Mouse (Mus musculus): ENCODE data around the gene Fa2h. TPM values are rescaled to one million over a fixed set of nuclear protein-coding genes. Genes with fewer than 3 reads are reported as not detected.

Fa2h gene
- total RNA-seq (2021): under 1 TPM; 0.10 to 0.48 TPM
- long read RNA-seq, experiment 1: 0 reads
- long read RNA-seq, experiment 2: 0 reads

DNA sequence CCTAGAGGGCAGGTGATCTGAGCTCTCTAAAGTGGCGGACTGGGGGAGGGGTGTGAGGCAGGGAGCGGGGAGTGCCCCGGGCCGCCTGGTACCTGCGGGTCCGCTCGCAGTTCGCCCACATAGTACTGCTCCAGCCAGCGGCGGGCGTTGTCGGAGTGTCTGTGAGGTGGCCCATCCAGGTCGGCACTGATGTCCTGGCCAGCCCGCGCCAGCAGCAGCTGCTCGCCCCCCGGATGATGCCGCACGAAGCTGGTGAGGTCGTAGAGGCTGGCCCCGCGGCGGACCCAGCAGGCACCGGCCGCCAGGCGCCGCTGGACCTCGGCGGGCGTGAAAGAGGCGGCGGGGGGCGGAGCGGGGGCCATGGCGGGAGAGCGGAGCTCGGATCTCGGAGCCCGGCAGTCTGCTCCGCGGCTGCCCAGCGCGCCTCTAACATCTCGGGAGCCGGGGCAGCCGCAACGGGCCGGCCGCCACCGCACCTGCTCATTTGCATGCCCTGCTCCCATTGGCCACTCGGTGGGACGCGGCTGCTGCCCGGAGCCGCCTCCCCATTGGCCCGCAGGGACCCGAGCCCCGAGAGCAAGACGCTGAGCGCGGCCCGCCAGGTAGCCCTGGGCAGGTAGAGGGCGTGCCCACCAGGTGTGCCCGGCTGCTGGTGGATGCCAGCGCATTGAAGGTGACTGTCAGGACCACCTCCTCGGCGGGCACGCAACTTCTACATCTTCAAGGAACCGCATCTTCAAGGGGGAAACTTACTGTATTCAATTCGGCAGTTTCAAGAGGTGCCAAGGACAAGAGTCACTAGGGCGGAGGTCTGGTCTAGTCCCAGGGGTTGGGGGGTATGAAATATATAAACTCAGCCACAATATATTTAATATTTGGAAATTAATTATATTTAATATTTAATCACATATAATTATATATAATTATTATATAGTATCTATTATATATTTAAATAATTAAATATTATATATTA is at the start of gene Fa2h:
Fa2h (minus strand) TSS at position 434 of the 973 bp plus-strand sequence.
- intact Hi-C loops (cut with DNase I): no loop called here

GRCm38 (mm10) chr8:111439189-111439588 is 45.6 kb upstream of the Fa2h start:
- peak; percentile 65 to 81 for DNase-seq
- intact Hi-C loops (cut with DNase I): loop anchor here (1.0 kb wide), 1 partner anchor 96 kb away; no protein-coding TSS in a partner anchor

More for the DNA sequence above, at the start of gene Fa2h:
- DNase-seq: peak; percentile 75 to 77

GRCm38 (mm10) chr8:111435071-111435828 is 41.6 kb upstream of the Fa2h start:
- no peak for DNase-seq
- intact Hi-C loops (cut with DNase I): no loop called here

GRCm38 (mm10) chr8:111424646-111425045 is 31.0 kb upstream of the Fa2h start:
- DNase-seq: no peak

GRCm38 (mm10) chr8:111424181-111424580 is 30.6 kb upstream of the Fa2h start:
- no peak for DNase-seq
- intact Hi-C loops (cut with DNase I): no loop called here

More at GRCm38 (mm10) chr8:111424646-111425045, 31.0 kb upstream of the Fa2h start:
- intact Hi-C loops (cut with DNase I): no loop called here

- no peak for DNase-seq
- intact Hi-C loops (cut with DNase I): no loop called here
Observed at GRCm38 (mm10) chr8:111422614-111423013, 29.0 kb upstream of the Fa2h start.

DNA sequence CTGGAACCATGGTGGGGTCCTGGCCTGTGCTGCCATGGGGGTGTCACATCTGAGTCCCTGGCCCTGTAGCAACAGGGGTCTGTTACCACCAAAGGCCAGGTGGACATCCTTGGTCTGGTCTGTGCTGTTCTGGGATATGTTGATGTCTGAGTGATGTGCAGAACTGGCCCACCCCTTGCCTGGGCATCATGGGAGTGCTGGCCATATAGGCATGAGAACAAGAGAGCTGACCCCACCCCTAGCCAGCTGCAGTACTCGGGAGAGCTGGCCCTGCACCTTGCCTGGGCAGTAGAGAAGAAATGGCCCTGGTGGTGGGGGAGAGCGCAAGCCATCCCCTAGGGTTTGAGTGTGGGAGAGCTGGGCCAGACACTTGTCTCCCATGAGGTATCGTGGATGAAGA is 25.5 kb upstream of the Fa2h start:
- DNase-seq: no peak
- intact Hi-C loops (cut with DNase I): no loop called here

DNA sequence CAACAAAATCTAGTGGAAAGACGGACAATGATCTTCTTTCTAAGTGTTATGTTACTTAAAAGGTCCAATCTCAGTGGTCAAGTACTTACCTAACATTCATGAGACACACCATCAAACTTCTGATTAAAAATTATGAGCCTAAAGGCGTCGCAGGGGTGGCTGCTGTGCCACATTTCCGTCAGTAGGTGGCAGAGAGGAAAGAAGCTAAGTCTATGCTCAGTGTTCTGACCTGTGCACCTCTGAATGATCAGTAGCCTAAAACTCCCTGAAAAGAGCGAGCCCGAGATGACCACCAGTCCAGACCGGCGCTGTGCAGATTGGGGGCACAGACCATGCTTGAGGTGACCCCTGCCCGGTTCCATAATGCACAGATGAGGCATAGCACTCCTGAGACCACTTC is 25.0 kb upstream of the Fa2h start:
- peak; percentile 11 to 47 for DNase-seq
- intact Hi-C loops (cut with DNase I): no loop called here

DNA sequence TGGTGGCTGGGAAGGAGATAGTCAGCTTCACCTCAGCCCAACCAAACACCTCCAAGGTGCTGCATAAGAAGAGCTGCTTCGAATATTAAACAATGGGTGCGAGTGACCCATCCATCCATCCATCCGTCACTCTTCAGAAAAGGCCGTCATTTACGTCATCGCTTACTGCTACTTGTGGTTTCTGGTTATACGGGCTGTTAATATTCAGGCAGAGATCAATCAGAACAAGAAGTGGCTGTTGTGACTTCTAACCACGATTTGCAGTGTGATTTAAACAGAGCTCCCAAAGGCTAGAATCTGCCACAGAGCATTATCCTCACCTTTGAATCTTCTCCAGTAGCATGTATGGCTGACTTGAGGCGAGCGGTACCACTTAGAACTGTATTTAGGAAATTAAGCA is 23.6 kb upstream of the Fa2h start:
- no peak for DNase-seq
- intact Hi-C loops (cut with DNase I): no loop called here

DNA sequence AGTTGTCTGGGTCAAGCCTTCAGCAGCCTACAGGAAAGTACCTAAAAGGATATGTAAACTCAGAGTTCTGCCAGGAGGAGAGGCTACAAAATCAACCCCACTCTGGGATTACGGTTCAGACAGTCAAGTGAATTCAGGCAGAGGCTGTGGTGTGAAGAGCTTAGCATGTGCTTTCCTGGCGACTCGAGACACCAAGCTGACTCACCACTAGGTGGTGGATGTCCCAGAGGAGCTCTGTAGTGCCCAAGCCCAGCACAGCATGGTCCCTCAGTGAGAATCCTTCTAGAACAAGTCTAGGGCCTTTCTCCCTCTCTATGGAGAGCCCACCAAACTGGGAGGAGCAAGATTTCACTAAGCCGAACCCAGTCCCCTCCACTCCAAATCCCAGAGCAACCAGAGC is 9.8 kb upstream of the Fa2h start:
- intact Hi-C loops (cut with DNase I): no loop called here
- peak in 1 of 2 experiments; percentile 12 for DNase-seq

DNA sequence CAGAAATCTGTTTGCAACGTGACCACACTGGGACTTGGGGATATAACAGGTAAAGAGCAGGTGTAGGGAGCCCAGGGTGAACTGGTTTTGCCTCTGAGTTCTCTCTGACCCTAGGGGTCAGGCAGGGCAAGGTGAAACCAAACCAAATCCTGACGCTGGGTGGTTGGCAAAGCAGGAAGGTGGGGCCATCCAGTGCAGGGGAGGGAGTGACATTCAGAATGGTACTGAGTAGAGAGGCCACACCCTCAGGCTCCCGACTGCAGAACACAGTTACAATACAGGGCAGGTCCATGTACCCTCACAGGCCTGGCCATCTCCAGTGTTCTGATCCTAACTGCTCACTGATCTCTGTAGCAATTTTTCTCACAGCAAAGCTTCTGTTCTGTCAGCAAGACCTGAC is 2.4 kb downstream of the Fa2h start:
- no peak for DNase-seq
- intact Hi-C loops (cut with DNase I): no loop called here

GRCm38 (mm10) chr8:111390837-111391236 is 2.8 kb downstream of the Fa2h start:
- intact Hi-C loops (cut with DNase I): no loop called here
- no peak for DNase-seq

DNA sequence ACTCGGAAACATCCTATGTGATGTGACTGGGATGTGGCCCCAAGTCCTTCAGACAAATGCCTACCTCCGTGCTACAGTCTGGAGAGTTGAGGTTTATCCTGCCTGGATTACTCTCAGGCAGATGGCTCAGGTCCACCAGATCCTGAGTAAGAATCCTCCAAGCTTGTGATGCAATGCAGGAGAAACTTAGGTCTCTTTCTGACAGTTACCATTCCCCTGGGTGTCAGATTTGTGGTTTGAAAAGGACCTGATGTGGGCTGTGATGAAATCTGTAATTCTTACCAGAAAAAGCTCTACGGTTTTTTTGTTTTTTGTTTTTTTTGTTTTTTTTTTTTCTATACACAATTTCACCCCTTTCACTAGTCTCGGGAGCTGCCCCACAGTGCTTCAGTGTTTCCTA is 4.0 kb downstream of the Fa2h start:
- intact Hi-C loops (cut with DNase I): no loop called here
- DNase-seq: no peak

DNA sequence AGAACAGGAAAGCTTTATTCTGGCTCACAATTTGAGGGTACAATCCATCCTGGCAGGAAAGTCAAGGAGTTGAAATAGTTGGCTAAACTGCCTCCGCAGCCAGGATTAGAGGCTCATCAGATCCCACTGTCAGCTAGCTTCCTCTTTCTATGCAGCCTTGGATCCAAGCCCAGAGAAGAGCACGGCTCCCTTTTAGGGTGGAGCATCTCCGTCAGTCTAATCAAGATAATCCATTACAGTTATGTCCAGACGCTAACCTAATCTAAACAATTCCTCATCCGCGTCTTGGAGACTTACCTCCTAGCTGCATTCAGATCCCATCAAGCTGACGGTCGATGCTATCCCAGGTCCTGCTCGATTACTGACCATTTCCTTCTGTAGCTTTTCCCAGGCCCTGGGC is 7.7 kb downstream of the Fa2h start:
- no peak for DNase-seq
- intact Hi-C loops (cut with DNase I): no loop called here

DNA sequence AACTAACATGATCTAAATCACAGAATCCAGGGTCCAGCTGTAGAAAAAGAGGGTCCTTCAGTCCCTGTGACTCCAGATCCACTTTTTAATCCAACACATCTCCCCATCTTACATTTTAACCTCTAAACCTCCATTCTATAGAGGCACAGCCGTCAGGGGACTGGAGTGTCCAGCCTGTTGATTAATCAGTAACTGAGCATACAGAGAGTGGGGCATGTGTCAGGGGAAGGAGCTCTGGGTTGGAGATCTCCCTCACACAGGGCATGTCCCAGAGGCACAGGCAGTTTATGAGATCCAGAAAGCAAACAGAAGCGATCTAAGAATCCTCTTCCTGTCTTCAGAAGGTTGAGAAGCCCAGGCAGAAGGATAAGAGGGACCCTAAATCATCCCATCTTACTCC is 9.0 kb downstream of the Fa2h start:
- no peak for DNase-seq
- intact Hi-C loops (cut with DNase I): no loop called here

DNA sequence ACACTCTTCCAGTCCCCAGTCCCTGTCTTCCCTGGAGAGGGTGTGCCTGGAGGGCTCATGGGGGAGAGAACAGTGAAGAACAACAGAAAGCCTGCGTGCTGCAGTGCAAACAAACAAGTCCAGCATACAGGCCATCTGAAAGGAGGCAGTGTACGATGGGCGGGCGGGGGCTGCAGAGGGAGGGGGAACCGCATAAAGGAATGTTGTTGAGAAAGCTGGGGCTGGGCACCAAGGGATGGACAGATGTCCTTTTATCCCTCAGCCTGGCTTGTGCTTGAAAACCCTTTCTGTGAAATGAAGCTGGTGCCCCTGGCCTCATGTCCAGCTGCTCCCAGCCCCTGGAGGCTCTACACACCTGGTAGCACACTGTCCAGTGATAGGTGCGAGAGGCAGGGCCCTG is 18.4 kb downstream of the Fa2h start:
- no peak for DNase-seq
- intact Hi-C loops (cut with DNase I): no loop called here

DNA sequence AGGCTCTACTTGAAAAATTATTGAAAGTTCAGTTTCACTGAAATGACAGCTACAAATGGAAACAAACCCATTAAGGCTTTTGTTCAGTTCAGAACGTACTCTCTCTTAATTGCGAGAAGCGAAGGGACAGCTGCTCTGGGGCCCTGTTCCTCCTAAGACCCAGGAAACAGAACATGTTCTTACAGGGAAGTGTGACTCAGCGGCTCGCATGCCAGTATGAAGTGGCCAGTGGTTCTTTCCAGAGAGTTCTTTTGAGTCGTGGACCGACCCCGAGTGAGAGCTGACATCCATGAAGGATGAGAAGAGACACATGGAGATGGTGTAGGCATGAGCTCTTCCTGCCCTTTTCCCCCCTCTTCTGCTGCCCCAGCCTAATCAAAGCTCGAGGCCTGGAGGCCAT is 23.9 kb downstream of the Fa2h start:
- intact Hi-C loops (cut with DNase I): no loop called here
- DNase-seq: no peak

DNA sequence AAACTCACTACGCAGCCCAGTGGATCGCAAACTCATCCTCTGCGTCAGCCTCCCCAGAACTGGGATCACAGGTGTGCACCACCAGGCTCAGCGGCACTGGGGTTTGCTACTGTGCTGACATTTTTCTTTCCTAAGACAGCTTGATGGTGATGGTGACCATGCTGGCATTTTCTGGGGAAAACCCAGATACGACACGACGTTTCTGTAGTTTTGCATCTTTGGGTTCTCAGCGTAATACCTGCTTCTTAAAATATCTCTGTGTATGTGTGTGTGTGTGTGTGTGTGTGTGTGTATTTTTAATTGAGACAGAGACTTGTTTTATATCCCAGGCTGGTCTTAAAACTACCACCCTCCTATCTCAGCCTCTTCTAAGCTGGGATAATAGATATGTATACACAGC is 26.3 kb downstream of the Fa2h start:
- intact Hi-C loops (cut with DNase I): no loop called here
- DNase-seq: no peak

DNA sequence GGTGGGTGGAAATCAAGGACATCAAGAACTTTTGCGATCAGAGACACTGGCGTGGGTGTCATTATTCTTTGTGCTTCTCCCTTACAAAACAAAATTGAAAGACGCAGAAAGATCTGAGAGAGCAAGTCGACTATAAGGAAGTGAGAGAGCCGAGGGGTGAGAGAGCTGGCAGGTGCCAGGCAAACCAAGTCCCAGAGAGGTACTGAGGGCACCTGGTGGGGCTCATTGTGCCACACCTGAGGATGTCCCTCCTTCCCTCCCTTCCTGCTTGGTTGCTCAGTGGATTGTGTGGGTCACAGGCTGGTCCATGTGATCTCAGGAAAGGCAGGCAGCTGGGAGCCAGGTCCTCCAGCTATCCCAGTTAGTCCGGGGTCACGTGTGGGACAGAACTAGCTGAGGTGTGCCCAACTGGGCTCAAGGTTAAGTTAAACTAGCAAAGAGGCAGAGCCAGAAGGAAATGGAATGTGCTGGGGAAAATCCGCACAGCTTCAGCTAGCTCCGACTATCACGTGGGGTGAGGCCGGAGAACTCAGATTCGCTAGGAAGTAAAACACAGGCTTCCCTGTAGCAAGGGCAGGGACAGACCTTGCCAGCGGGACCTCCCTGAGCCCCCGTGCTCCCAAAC is 26.9 kb downstream of the Fa2h start:
- intact Hi-C loops (cut with DNase I): no loop called here
- peak in 1 of 2 experiments; percentile 40 for DNase-seq

GRCm38 (mm10) chr8:111363489-111363888 is 30.1 kb downstream of the Fa2h start:
- DNase-seq: no peak

More at GRCm38 (mm10) chr8:111363489-111363888, 30.1 kb downstream of the Fa2h start:
- intact Hi-C loops (cut with DNase I): no loop called here
